Mouse (Mus musculus): Measurements from ENCODE around the gene Dnaaf2.
"Not testable (repeated sequence)": the region's sequence is repeated elsewhere in the genome, so short reads cannot be mapped to it uniquely, and the experiment has no call there.

The Dnaaf2 gene

GRCm38 (mm10) chr12:69164904-69165303 is 33.3 kb downstream of the Dnaaf2 start:
- DNase-seq (ENCODE audit: low read depth, low spot score), result no peak

- not testable (repeated sequence) for DNase-seq (ENCODE audit: low read depth, low spot score)
Observed at GRCm38 (mm10) chr12:69163586-69163985, 34.6 kb downstream of the Dnaaf2 start.

- not testable (repeated sequence) for DNase-seq (ENCODE audit: low read depth, low spot score)
Observed at GRCm38 (mm10) chr12:69160677-69161076, 37.6 kb downstream of the Dnaaf2 start.

GRCm38 (mm10) chr12:69159578-69159940 is 38.7 kb downstream of the Dnaaf2 start:
- no peak for DNase-seq (ENCODE audit: low read depth, low spot score)

- peak; percentile 98 for DNase-seq (ENCODE audit: low read depth, low spot score)
Observed at GRCm38 (mm10) chr12:69158765-69159577, 39.3 kb downstream of the Dnaaf2 start, which contains the start of gene Rps29. TSS of gene Rps29 (minus strand) at chr12:69159186.

GRCm38 (mm10) chr12:69158366-69158764 is 39.9 kb downstream of the Dnaaf2 start:
- no peak for DNase-seq (ENCODE audit: low read depth, low spot score)

GRCm38 (mm10) chr12:69157107-69157506 is 41.1 kb downstream of the Dnaaf2 start:
- DNase-seq (ENCODE audit: low read depth, low spot score), result no peak

GRCm38 (mm10) chr12:69156436-69156835 is 41.8 kb downstream of the Dnaaf2 start:
- no peak for DNase-seq (ENCODE audit: low read depth, low spot score)

GRCm38 (mm10) chr12:69155923-69156322 is 42.3 kb downstream of the Dnaaf2 start:
- no peak for DNase-seq (ENCODE audit: low read depth, low spot score)

- no peak for DNase-seq (ENCODE audit: low read depth, low spot score)
Observed at GRCm38 (mm10) chr12:69150049-69150448, 48.2 kb downstream of the Dnaaf2 start.

- DNase-seq (ENCODE audit: low read depth, low spot score), result no peak
Observed at GRCm38 (mm10) chr12:69147166-69147735, 51.0 kb downstream of the Dnaaf2 start.

- no peak for DNase-seq (ENCODE audit: low read depth, low spot score)
Observed at GRCm38 (mm10) chr12:69143460-69143859, 54.8 kb downstream of the Dnaaf2 start.

GRCm38 (mm10) chr12:69139841-69140240 is 58.4 kb downstream of the Dnaaf2 start:
- DNase-seq (ENCODE audit: low read depth, low spot score), result no peak

GRCm38 (mm10) chr12:69139201-69139600 is 59.0 kb downstream of the Dnaaf2 start:
- no peak for DNase-seq (ENCODE audit: low read depth, low spot score)
